Mouse (Mus musculus) midbrain, embryonic 10.5 days (tissue): ENCODE results near the gene Slc9a4. TPM values are rescaled to one million over a fixed set of nuclear protein-coding genes. Genes with fewer than 3 reads are reported as not detected.

Source experiments
- DNase-seq: peaks from one replicate; pipeline ENCODE4 v3.0.0-alpha.2; 2017; ENCODE audit warnings: low spot score
- H3K27ac ChIP-seq: fragments of 300-500 bp; sonication (generic); replicated peaks from 2 replicates; pipeline ENCODE4 v1.5.1; 2016; ENCODE audit warnings: mild to moderate bottlenecking
- H3K27me3 ChIP-seq: fragments of 300-500 bp; sonication (generic); 2 replicates; pipeline ENCODE4 v1.6.1; 2016; ENCODE audit warnings: low read depth, mild to moderate bottlenecking; ENCODE audit not compliant: poor library complexity, severe bottlenecking
- H3K36me3 ChIP-seq: fragments of 300-500 bp; sonication (generic); 2 replicates; pipeline ENCODE4 v1.6.1; 2016; ENCODE audit warnings: mild to moderate bottlenecking, moderate library complexity
- H3K4me1 ChIP-seq: fragments of 300-500 bp; sonication (generic); 2 replicates; pipeline ENCODE4 v1.6.1; 2016
- H3K4me3 ChIP-seq: fragments of 300-500 bp; sonication (generic); 2 replicates; pipeline ENCODE4 v1.5.1; 2016; ENCODE audit warnings: mild to moderate bottlenecking, moderate library complexity
- H3K9me3 ChIP-seq: fragments of 300-500 bp; sonication (generic); replicated peaks from 2 replicates; pipeline ENCODE4 v1.6.1; 2016; ENCODE audit warnings: mild to moderate bottlenecking
- WGBS: fragments of 180-500 bp; shearing (Covaris S2); methylation state at CpG from one replicate; pipeline ENCODE4 v1.1.7; 2016; 5-methylcytosine and 5-hydroxymethylcytosine counted together
- polyA plus RNA-seq: library from polyadenylated mRNA; unstranded; fragments of >200 nt; fragmentation: Nextera tagmentation; extraction: Ambion mirVana; gene quantifications from 2 replicates; pipeline ENCODE4 v1.2.1, GENCODE M21; 2016

The Slc9a4 gene
- polyA plus RNA-seq, 1 experiment from 2014 or later: not detected

DNA sequence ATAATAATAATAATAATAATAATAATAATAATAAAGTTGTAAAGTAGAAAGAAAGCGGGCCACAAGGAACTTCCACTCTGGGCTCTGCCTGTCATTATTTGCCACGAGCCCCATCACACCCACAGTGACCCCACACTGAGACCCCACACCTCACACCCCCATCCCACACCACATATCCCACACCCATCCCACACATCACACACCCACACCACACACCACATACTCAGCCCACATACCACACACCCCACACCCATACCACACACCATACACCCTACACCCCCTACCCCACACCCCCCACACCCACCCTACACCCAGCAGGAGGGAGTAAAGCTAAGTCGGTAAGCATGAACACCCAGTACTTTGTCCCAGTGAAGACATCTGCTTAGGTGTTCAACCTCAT lies 21.6 kb downstream of the Slc9a4 start:
- Histone ChIP-seq H3K9me3 (no peaks in the 10 kb centered on the region), H3K36me3 (no peaks in the 10 kb centered on the region), H3K27me3 (no peaks in the 10 kb centered on the region), H3K27ac (no peak overlapping the region), H3K4me1 (no peaks in the 10 kb centered on the region), H3K4me3 (no peak overlapping the region)
- no peak for DNase-seq
- 86% methylated on average over 3 of the region's 3 CpGs for WGBS

DNA sequence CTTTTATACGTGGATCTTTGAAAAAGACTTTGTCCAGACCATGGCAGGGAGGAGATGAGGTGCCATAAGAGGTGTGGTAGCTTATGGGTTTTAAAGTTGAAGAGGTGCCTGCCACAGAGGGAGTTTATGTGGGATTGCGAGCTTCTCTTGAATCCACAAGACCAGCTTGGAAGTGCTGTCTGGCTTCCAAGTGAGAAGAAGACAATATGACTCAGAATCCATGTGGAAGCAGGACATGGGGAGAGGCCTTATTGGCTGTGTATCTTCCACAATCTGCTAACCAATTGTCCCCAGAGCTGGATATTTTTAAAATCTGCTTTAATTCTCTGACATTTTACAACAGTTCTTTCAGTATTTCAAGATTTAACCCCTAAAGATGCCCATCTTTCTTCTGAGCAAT lies 33.3 kb downstream of the Slc9a4 start:
- no peaks in the 10 kb centered on the region for H3K27me3 ChIP-seq
- H3K9me3 ChIP-seq: no peaks in the 10 kb centered on the region
- no peak for DNase-seq
- H3K4me3 ChIP-seq: no peak overlapping the region
- H3K4me1 ChIP-seq: no peaks in the 10 kb centered on the region
- no peaks in the 10 kb centered on the region for H3K36me3 ChIP-seq
- 91% methylated on average over 2 of the region's 2 CpGs for WGBS
- no peak overlapping the region for H3K27ac ChIP-seq

DNA sequence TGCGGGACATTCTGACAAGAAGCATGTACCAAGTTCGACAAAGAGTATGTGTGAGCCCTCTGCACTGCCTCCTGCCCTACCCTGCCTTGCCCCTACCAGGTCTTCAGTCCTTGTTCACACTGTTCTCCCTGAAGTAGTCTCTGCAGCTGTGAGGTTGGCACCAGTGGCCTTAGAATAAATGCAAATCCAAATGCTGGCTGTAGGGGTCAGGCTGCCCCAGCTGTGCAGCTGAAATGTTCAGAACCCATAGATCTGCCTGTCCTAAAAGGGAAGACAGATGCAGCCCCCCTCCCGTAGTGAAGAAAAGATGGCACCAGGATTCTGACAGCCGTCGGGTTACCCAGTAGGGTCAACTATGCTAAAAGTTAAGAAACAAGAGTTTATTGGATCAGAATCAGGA lies 39.2 kb downstream of the Slc9a4 start:
- Histone ChIP-seq H3K9me3 (no peaks in the 10 kb centered on the region), H3K4me1 (no peaks in the 10 kb centered on the region), H3K27me3 (no peaks in the 10 kb centered on the region), H3K36me3 (no peaks in the 10 kb centered on the region), H3K27ac (no peak overlapping the region), H3K4me3 (no peak overlapping the region)
- WGBS: 82% methylated on average over 5 of the region's 5 CpGs
- no peak for DNase-seq

DNA sequence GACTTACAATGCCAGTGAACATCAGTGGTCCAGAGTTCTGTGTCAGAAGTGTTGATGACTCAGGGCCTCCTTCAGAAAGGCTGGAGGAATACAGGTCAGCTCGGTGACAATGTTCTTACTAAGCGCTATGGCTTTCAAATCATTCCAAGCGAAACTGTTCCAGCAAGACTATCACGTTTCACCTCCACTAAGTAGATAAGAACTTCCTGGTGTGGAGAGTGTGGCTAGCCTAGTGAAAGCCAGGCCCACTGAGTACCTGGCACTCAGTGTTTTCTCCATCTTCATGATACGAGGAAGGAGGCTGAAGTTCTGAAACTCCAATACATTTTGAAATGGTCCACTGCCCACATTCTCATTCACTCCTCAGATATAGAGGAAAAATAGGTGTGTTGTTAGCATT lies 40.0 kb downstream of the Slc9a4 start:
- Histone ChIP-seq H3K27ac (no peak overlapping the region), H3K4me1 (0 out of 2 replicates have a peak, but pooled peaks cover under 1% of the 10 kb centered on the region), H3K9me3 (no peaks in the 10 kb centered on the region), H3K4me3 (no peak overlapping the region), H3K36me3 (no peaks in the 10 kb centered on the region), H3K27me3 (no peaks in the 10 kb centered on the region)
- DNase-seq: no peak
- 86% methylated on average over 5 of the region's 5 CpGs for WGBS

DNA sequence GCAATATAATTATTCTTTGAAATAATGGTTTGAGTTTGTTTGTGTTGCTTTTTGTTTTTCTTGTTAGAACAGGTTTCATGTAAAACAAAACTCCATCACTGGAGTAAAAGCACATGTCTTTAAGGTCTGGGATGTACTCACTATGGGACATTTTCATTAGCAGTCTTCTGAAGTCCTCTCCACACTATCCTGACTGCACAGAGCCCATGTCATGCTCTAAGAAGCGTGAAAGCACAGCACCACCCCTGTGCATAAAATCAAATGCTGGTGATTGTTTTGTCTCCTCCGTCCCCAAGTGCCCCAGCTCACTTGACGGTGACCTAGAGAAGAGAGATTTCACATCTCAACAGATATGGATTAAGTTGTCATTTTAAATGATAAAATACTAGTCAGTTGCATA lies 45.1 kb downstream of the Slc9a4 start:
- peaks cover 10% of the 10 kb centered on the region; the same call in 1 of the 2 replicates for H3K27me3 ChIP-seq
- 37% methylated on average over 3 of the region's 3 CpGs for WGBS
- DNase-seq: no peak
- H3K4me3 ChIP-seq: no peak overlapping the region
- peaks cover 6% of the 10 kb centered on the region; the same call in 1 of the 2 replicates for H3K4me1 ChIP-seq
- H3K36me3 ChIP-seq: no peaks in the 10 kb centered on the region
- no peaks in the 10 kb centered on the region for H3K9me3 ChIP-seq
- no peak overlapping the region for H3K27ac ChIP-seq

DNA sequence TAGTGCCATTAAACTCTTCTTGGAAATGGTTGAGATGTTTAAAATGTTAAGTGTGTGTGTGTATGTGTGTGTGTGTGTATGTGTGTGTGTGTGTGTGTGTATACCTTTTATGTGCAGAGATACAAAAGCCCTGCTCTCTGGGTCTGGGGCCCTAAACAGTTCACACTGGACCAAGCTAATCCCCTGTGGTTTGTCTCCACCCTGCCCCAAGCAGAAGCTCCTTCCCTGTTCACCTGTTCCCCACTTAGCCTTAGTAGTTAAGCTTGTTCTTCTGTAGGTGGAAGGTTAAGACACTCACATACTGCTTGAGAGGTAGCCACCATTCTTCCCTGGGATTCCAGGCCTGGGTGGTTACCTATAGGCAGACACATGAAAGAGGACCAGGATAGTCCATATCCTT lies 47.1 kb downstream of the Slc9a4 start:
- Histone ChIP-seq H3K36me3 (no peaks in the 10 kb centered on the region), H3K27me3 (peaks cover 10% of the 10 kb centered on the region; the same call in 1 of the 2 replicates), H3K9me3 (no peaks in the 10 kb centered on the region), H3K4me1 (peaks cover 6% of the 10 kb centered on the region; the same call in 1 of the 2 replicates), H3K27ac (no peak overlapping the region), H3K4me3 (no peak overlapping the region)
- no peak for DNase-seq

DNA sequence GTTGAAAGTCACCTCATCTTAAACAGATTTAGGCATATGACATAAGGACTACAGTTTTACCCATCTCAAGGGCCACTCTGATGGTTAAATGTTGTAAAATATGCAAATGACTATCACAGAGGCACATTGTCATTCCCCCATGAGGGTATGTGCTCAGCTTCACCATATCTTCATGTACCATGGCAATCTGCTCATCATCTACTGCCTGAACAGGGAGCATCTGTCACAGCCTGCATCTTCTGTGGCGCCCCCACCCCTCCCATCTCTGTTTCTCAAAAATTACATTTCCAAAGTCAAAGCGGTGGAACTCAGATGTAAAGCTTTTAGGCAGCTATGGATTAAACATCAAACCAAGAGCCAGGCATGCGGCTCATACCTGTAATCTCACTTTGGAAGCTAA lies 48.6 kb downstream of the Slc9a4 start:
- Histone ChIP-seq H3K36me3 (no peaks in the 10 kb centered on the region), H3K27ac (no peak overlapping the region), H3K4me3 (no peak overlapping the region), H3K9me3 (no peaks in the 10 kb centered on the region), H3K4me1 (peaks cover 6% of the 10 kb centered on the region; the same call in 1 of the 2 replicates), H3K27me3 (peaks cover 10% of the 10 kb centered on the region; the same call in 1 of the 2 replicates)
- WGBS: 87% methylated on average over 3 of the region's 3 CpGs
- no peak for DNase-seq

DNA sequence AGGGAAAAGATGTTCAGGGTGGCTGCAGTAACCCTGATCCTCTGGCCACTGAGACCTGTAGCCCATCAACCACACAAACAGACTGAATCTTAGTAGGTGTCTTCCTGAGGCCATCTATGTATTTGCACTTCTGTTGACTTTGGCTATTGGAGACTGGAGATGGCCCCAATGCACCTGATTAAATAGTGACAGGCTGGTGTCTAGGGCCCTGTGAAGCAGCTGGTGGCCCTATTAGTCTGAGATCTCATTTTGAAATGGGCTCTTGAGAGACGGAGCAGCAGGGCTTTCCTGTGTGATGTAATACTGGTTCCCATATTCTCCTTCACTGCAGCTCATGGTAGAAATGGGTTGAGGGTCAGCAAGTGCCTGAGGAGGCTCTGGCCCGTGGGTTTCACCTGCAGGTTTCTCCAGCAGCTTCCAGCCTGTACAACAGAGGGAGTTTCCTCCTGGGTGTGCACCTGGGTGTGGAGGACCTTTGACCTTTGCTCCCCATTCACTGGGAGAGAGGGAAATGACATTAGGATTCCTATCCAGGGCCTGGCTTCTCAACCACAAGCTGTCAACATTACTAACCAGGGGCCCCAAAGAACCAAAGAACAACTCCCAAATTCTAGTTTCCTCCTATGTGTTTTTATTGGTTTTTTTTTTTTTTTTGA lies 52.7 kb downstream of the Slc9a4 start:
- WGBS: 64% methylated on average over 2 of the region's 2 CpGs
- no peaks in the 10 kb centered on the region for H3K36me3 ChIP-seq
- DNase-seq: no peak
- H3K27me3 ChIP-seq: no peaks in the 10 kb centered on the region; the same call in 1 of the 2 replicates
- no peaks in the 10 kb centered on the region for H3K9me3 ChIP-seq
- peaks cover 5% of the 10 kb centered on the region; the same call in 1 of the 2 replicates for H3K4me1 ChIP-seq
- no peak overlapping the region for H3K4me3 ChIP-seq
- H3K27ac ChIP-seq: no peak overlapping the region

DNA sequence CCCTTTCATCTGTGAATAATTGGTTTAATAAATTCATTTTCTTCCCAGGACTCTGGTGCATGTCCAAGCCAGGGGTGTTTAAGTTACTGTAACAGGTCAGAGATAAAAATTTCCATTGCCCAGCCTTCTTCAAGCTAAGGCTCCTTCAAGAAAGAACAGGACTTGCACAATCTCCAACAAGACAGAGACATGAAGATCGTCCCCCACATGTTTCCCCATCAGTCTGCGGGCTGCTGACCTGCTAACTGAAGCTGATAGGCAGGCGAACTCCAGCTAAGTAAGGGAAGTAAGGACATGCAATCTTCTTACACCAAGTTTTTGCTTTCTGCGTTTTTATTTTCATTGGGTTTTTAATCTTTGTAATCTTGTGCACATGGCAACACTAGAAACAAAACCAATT lies 54.7 kb downstream of the Slc9a4 start:
- DNase-seq: no peak
- Histone ChIP-seq H3K4me1 (peaks cover 5% of the 10 kb centered on the region; the same call in 1 of the 2 replicates), H3K9me3 (no peaks in the 10 kb centered on the region), H3K4me3 (no peak overlapping the region), H3K36me3 (no peaks in the 10 kb centered on the region), H3K27me3 (no peaks in the 10 kb centered on the region), H3K27ac (no peak overlapping the region)
- WGBS: 74% methylated on average over 4 of the region's 4 CpGs

DNA sequence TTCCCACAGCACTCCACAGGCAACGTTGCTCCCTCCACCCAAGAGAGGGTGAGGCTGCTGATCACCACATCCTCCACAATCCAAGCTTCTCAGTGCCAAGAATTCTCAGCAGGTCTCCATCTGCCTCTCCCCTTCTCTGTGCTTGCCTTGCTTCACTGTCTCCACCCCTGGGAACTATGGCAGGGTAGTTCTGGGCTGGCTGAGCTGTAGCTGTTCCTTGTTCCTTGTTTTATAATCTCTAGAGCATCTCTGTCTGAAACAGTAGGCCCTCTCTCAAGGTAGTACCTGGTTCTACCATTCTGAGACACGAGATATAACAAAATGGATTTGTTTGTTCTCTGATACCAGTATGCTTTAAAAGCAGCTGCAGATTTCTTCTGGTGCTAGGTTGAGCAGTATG lies 68.4 kb downstream of the Slc9a4 start:
- Histone ChIP-seq H3K27me3 (no peaks in the 10 kb centered on the region), H3K27ac (no peak overlapping the region), H3K4me1 (no peaks in the 10 kb centered on the region), H3K4me3 (no peak overlapping the region), H3K36me3 (no peaks in the 10 kb centered on the region), H3K9me3 (no peaks in the 10 kb centered on the region)
- no peak for DNase-seq
- WGBS: 79% methylated on average over 2 of the region's 2 CpGs

DNA sequence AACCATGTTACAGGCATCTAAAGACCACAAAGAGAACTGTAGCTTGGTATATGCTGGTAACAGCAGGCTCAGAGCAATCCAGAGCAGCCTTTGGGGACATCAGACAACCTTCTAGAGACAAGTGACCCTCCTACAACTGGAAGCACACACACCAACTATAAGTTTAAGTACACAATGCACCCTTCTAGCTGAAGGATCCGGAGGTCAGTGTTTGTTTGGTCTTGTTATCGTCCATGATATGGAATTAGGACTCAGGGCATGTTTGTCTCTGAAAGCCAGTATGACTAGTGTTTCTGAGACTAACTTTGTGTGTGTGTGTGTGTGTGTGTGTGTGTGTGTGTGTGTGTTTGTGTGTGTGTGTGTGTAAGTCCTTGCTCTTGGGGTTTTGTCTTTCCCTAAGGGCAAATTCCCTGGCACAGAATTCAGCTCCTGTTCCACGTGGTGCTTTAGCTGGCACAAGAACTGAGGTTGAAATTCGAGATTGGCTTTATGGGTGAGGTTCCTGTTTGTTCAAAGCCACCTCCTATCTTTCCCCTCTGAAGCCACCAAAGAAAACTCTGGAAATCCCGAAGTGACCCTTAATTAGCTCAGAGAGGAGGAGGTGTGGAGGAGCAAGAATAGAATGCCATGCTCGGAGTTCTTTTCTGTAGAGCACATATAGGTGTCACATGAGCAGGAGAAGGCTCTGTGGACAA lies 71.1 kb downstream of the Slc9a4 start:
- Histone ChIP-seq H3K27ac (no peak overlapping the region), H3K27me3 (no peaks in the 10 kb centered on the region), H3K9me3 (no peaks in the 10 kb centered on the region), H3K4me1 (no peaks in the 10 kb centered on the region), H3K36me3 (no peaks in the 10 kb centered on the region), H3K4me3 (no peak overlapping the region)
- 73% methylated on average over 6 of the region's 6 CpGs for WGBS
- DNase-seq: no peak

DNA sequence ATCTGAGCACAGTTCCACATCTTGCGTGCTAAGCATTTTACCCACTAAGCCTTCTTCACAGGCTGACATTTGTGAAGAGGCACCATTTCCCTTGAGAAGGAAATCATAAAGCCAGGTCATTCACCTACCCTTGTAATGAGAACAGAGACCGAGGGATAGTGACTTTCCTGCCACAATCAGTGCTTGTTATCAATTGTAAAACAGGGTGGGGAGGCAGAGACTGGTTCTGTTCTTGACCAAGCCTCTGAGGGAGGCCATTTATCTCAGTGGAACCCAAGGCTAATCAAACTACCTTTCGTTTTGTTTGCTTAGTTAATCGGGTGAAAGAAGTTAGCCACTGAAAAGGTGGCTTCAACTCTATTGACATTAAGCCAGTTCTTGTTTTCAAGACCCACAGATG lies 77.2 kb downstream of the Slc9a4 start:
- 83% methylated on average over 4 of the region's 4 CpGs for WGBS
- no peak for DNase-seq
- no peaks in the 10 kb centered on the region for H3K9me3 ChIP-seq
- H3K27ac ChIP-seq: no peak overlapping the region
- no peaks in the 10 kb centered on the region for H3K4me1 ChIP-seq
- H3K36me3 ChIP-seq: no peaks in the 10 kb centered on the region
- H3K4me3 ChIP-seq: no peak overlapping the region
- H3K27me3 ChIP-seq: no peaks in the 10 kb centered on the region

DNA sequence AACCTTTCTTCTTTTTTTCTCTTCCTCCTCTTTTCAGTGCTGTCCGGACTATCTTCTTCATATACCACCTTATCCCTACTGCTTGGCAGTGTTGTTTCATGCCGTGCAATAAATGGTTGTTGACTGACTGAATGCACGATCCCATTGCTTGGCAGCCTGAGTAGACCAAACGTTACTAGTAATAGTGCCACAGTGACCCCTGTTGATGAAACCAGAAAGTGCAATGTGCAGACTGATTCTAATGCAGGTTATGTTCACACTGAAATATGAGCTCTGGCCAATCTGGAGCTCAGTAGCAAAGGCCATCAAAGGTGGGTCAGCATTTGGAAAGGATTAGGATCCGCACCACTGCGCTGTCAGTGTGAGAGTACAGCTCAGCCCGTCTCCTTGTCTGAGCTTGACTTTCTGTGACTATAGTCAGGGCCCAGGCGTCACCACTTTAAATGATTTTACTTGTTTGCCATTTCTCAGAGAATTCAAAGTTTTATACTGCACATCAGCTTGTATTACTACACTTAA lies 78.2 kb downstream of the Slc9a4 start:
- Histone ChIP-seq H3K9me3 (no peaks in the 10 kb centered on the region), H3K36me3 (no peaks in the 10 kb centered on the region), H3K27me3 (no peaks in the 10 kb centered on the region), H3K4me1 (no peaks in the 10 kb centered on the region), H3K4me3 (no peak overlapping the region), H3K27ac (no peak overlapping the region)
- 43% methylated on average over 8 of the region's 8 CpGs for WGBS
- DNase-seq: peak; percentile 45
